Mouse (Mus musculus): ENCODE data around the gene Ubb.

Ubb gene

DNA sequence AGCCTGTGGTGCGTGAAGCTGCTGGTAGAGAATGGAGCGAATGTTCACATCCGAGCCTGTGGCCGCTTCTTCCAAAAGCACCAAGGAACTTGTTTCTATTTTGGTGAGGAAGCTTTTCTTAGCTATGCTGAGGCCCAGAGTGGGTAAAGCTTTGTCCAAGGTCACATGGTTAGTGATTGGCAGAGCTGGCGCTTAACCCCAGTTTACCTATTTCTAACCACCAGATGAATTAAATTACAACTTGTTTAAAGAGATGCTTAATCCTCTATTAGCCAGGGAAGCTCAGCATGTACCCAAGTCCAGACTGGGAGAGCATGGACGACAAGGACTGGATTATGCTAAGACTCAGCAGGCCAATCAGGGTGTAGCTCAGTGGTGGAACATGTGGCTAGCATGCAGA lies 32.1 kb downstream of the Ubb start:
- no peak for DNase-seq (ENCODE audit: low read depth, low spot score)

DNA sequence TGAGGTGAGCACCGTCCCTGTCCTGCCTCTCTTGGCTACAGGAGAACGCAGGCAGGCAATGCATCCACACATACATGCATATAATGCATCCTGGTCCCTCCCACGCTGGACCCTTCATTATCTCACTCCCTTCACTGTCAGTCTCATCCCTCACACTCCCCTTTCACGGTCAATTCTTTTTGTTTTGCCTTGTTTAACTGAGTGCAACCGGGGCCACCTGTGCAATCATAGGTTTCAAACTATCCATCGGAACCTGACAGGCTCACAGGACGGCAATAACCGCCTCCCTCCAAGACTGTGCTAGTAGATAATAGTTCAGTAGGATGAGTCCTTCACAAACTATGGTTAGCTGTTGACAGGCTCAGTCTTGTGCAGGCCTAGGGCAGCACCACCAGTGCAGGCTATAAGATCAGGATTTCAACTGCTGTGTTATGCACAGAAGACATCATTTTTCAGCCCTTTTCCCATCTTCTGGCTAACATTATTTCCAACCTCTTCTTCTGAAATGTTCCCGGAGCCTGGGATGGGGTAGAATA lies 33.8 kb downstream of the Ubb start:
- no peak for DNase-seq (ENCODE audit: low read depth, low spot score)

DNA sequence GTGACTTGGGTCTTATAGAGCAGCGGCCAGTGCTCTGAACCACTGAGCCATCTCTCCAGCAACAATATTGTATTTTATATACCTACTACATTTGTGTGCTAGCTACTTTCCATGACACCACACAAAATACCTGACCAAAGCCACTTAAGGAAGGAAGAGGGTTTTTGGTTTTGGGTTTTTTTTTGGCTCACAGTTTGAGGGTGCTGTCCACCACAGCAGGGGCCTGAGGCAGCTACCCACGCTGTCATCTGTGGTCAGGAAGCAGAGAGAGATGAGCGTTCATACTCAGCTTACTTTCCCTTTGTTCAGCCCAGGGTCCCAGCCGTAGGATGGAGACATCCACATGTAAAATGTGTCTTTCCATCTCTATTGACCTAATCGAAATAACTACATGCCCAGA lies 36.1 kb downstream of the Ubb start:
- no peak for DNase-seq (ENCODE audit: low read depth, low spot score)

DNA sequence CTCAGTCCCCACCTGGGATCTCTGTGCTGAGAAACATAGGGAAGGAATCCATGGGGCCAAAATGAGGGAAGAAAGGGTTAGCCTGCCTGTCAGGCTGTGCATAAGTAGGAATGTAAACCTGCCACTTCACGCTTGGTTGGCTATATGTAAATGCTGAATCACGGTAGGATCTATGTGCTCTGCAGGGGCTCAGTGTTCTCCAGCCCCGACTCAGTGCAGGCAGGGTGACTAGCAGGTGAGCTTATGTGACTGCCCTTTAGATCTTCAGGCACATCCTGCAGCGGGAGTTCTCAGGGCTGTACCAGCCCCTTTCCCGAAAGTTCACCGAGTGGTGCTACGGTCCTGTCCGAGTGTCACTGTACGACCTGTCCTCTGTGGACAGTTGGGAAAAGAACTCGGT lies 38.4 kb downstream of the Ubb start:
- DNase-seq (ENCODE audit: low read depth, low spot score), result no peak

DNA sequence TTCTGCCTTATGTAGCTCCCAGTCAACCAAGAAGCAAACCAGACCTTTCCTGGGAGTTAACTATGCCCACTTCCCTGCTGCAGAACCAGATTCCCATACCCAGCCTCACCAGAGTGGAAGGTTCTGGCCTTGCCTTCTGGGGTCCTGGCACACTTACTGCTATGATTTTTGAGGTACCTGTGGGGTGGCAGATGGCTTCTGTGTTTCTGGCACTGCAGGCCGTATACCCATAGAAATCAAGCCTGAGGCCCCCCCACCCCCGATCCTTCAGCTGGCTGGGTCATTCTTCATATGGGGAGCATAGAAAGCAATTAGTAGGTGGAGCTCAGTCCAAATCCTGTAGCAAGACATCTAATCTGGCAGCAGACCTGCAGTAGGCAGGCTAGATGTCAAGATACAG lies 40.1 kb downstream of the Ubb start:
- no peak for DNase-seq (ENCODE audit: low read depth, low spot score)

DNA sequence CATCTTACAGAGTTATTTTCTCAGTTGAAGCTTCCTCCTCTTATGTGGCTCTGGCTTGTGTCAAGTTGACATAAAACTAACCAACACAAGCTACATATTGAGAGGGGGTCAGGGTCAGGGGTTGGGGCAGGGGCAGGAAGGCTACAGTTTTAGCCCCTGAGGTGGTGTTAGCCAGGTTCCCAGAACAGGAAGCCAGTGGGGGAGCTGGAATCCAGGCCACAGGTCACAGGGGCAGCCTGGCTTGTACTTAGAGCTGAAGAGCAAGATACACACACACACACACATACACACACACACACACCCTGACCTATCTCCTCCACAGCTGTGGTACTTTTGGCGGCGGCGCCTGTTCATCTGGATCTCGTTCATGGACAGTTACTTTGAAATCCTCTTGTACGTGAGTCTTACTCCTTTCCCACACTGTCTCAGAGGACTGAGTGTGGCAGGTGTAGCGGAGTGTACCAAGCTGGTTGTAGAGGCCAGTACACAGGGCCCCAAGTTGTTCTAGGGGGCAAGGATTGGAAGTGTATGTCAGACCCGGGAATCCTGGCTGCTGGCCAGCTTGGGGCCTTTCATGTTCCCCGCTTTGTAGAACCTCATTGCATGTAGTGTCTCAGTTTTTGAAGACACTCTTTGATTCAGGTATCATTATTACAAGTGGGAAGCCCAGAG lies 41.1 kb downstream of the Ubb start:
- no peak for DNase-seq (ENCODE audit: low read depth, low spot score)

DNA sequence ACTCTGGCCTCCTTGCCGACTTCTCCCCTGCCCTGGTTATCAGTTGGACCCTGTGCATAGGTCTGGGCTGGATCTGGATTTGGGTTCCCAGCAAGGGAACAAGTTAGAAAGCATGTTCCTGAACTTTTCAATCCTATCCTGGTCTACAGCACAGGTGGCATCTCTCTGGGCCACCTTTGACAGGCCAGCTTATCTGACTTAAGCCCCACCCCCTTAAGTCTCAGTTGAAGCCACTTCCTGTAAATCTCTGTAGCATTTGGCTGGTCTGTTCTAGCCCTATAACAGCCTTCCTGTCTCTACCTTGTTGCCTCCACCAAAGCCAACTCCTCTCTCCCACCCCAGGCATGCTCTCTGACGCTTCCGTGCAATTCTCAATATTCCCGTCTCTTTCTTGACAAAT lies 47.6 kb downstream of the Ubb start:
- peak; percentile 40 for DNase-seq (ENCODE audit: low read depth, low spot score)

DNA sequence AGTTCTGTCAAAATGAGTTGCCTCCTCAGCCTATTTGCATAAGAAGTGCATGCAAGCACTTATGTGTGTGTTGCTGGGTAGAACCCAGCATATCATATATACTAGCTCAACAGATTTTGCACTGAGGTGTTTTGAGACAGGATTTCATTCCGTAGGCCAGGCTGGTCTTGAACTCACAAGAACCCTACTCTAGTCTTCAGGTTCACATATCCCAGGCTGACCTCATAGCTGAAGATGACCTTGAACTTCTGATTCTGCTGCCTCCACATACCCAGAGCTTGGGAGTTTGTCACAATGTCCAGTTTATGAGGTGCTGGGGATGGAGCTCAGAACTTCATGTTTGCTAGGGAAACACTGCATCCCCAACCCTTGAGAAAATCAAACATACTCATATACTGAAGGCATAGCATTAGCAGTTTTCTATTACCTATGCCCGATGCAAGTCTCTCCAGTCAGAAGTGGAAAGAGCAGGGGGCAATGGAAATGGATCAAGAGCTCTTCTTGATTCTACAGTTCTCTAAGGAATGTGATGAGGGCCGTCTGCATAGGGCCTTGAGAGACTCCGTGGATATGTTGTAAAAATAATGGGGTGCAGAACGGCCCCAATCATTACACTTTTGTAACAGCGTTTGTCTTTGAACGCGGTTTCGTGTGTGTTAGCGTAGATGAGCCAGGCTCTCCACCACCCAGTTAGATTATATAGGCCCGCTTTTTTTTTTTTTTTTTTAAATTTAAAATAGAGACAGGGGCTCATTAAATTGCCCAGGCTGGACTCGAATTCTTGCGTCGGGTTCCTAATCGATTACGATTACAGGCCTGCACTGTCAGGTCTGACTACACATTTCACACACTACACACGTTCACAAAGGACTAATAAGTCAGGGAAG lies 51.0 kb downstream of the Ubb start:
- peak; percentile 53 for DNase-seq (ENCODE audit: low read depth, low spot score)
